Mouse (Mus musculus): ENCODE results near the gene Evi2.

DNA sequence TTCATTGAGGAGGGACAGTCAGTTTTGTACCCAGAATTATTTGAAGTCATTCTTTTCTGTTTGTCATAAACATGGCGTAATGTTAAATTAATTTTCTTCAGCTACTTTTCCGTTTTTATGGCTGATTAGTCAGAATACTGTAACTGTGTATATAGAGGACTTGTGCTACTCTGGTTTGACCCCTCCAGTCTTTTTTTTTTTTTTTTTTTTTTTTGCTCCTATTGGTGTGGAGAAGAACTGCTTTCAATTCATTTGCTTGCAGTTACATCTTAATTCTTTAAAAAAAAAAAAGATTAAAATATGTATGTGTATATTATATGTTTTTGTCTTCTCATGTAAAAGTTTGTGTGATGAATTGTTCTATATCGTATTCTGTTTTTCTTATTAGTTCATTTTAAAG is 18.4 kb downstream of the Evi2 start:
- no peak for TF ChIP-seq TAL1 (IDR thresholded peaks at IDR 0.05; ENCODE audit: low read length)
- no peak for TF ChIP-seq GATA1 (IDR thresholded peaks at IDR 0.05; ENCODE audit: low read length)

All from erythroblast, embryonic 14.5 days (primary cell).